Mouse (Mus musculus): ENCODE data around the gene Rdh13. TPM values are rescaled to one million over a fixed set of nuclear protein-coding genes. Genes with fewer than 3 reads are reported as not detected.
A peak's percentile ranks its signal among the peaks of the same experiment; 100 is the strongest.
"Not testable (repeated sequence)": the region's sequence is repeated elsewhere in the genome, so short reads cannot be mapped to it uniquely, and the experiment has no call there.

The Rdh13 gene
- polyA plus RNA-seq, 1 experiment from 2014 or later: 37.9 TPM

GRCm38 (mm10) chr7:4427161-4427912, 18.1 kb downstream of the Rdh13 start:
- ATAC-seq: peak; percentile 96
- peaks cover 74% of the 10 kb centered on the region for H3K36me3 ChIP-seq
- no peaks in the 10 kb centered on the region for H3K27me3 ChIP-seq
- H3K4me2 ChIP-seq (replicated peaks): no peak overlapping the region
- no peaks in the 10 kb centered on the region for H3K4me1 ChIP-seq (replicated peaks)
- no peak overlapping the region for H3K4me3 ChIP-seq (replicated peaks)
- 78% methylated on average over 7 of the region's 7 CpGs for WGBS
- no peak overlapping the region for H3K27ac ChIP-seq
- no peak overlapping the region for H3K9ac ChIP-seq (replicated peaks)
- no peaks in the 10 kb centered on the region for H3K9me3 ChIP-seq

DNA sequence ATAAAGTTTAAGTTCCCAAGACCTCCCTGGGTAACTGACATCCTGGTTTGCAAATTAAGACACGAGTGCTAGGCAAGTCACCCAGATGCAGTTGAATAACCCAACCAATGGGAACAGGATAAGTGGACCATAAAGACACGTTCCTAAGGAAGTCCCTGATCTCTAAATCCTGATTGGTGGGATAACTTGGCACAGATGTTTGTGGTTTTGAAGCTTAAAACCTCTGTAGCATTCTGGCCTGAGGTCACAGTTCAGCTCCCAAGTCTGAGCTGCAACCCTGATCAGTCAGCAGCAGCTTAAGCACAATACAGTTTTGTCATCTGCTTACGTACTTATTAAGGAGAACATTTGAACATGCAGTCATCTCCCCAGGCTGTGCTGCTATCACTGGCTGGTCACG, 25.2 kb downstream of the Rdh13 start:
- Histone ChIP-seq H3K4me1 (replicated peaks) (no peaks in the 10 kb centered on the region), H3K27ac (no peak overlapping the region), H3K4me2 (replicated peaks) (no peak overlapping the region), H3K27me3 (no peaks in the 10 kb centered on the region), H3K36me3 (peaks cover 18% of the 10 kb centered on the region), H3K4me3 (replicated peaks) (no peak overlapping the region), H3K9me3 (no peaks in the 10 kb centered on the region), H3K9ac (replicated peaks) (no peak overlapping the region)
- no peak for ATAC-seq
- WGBS: 66% methylated on average over 4 of the region's 4 CpGs

DNA sequence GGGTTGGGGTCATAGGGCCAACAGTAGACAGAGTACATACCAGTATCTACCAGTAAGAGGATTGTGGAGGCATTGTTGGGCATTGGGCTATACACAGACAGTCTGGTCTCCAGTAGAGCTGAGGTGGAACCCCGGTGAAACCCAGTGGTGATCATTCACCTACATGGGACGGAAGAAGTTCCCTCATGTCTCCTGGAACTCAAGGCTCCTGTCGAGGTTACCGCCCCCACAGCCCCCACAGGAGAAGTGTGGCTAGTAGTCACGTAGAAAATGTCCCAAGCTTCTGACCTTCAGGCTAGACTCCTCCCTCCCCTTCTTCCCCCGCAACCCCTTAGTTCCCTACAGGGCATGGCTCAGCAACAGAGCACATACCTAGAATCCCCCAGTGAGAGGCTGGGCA, 25.8 kb downstream of the Rdh13 start:
- 84% methylated on average over 6 of the region's 6 CpGs for WGBS
- no peak overlapping the region for H3K27ac ChIP-seq
- H3K4me3 ChIP-seq (replicated peaks): no peak overlapping the region
- peaks cover 13% of the 10 kb centered on the region for H3K36me3 ChIP-seq
- ATAC-seq: no peak
- H3K27me3 ChIP-seq: no peaks in the 10 kb centered on the region
- no peaks in the 10 kb centered on the region for H3K4me1 ChIP-seq (replicated peaks)
- H3K4me2 ChIP-seq (replicated peaks): no peak overlapping the region
- no peak overlapping the region for H3K9ac ChIP-seq (replicated peaks)
- H3K9me3 ChIP-seq: no peaks in the 10 kb centered on the region

GRCm38 (mm10) chr7:4412406-4412805, 33.0 kb downstream of the Rdh13 start:
- H3K27me3 ChIP-seq; H3K4me3 ChIP-seq (replicated peaks); H3K4me1 ChIP-seq (replicated peaks); H3K9ac ChIP-seq (replicated peaks); H3K4me2 ChIP-seq (replicated peaks); H3K9me3 ChIP-seq; H3K36me3 ChIP-seq; ATAC-seq; H3K27ac ChIP-seq: not testable (repeated sequence)
- WGBS: 97% methylated on average over 15 of the region's 15 CpGs

DNA sequence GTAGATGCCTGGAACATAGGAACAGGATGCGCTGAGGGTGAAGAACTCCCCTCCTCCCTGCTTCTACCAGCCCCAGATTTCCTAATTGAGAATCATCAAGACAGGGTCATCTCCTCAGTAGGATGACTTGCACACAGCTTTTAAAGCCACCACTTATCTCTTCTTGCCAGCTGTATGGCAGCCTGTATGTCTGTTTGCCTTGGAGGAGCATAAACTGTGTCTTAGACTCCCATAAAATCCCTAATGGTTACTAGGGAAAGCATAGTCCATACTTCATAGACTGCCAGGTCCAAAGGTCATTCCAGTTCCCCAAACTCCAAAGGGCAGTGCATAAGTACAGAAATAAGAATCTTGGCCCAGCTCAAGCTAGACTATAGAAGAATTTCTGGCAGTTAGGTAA, 47.7 kb downstream of the Rdh13 start, which contains the start of gene Gp6:
Gene Gp6 (minus strand): TSS at position 15 of the 400 bp plus-strand sequence.
- no peak for ATAC-seq
- WGBS: 90% methylated on average over 1 of the region's 1 CpGs

More for the DNA sequence above, 47.7 kb downstream of the Rdh13 start, which contains the start of gene Gp6:
- no peak within 1 kb of the TSS for H3K4me2 ChIP-seq (replicated peaks)
- no peaks in the 10 kb centered on the region for H3K4me1 ChIP-seq (replicated peaks)
- H3K4me3 ChIP-seq (replicated peaks): no peak within 1 kb of the TSS
- no peak within 1 kb of the TSS for H3K9ac ChIP-seq (replicated peaks)
- H3K27me3 ChIP-seq: no peaks in the 10 kb centered on the region
- H3K27ac ChIP-seq: no peak within 1 kb of the TSS
- no peaks in the 10 kb centered on the region for H3K36me3 ChIP-seq
- H3K9me3 ChIP-seq: no peaks in the 10 kb centered on the region

Small RNA genes lying within 50 kb of the gene (microRNA-seq; reads per million reads assigned to microRNA genes)
- not detected for gene Gm24605
- gene Gm24752: not detected
- not detected for gene Gm25349

Other genes starting within 250 kb of the Rdh13 start
- not detected in 2 replicates for gene Lilra5, start 207.9 kb downstream of the Rdh13 start, polyA plus RNA-seq (2015; fragmentation: Nextera tagmentation; extraction: Ambion mirVana)
- not detected in 2 replicates for gene Ncr1, start 107.9 kb downstream of the Rdh13 start, polyA plus RNA-seq (2015; fragmentation: Nextera tagmentation; extraction: Ambion mirVana)
- 0.09 TPM in 1 of 2 replicates, not detected in the other for gene Gp6, start 47.9 kb downstream of the Rdh13 start, polyA plus RNA-seq (2015; fragmentation: Nextera tagmentation; extraction: Ambion mirVana)
- 5.5 and 8.2 TPM in 2 replicates for gene Eps8l1, start 15.0 kb upstream of the Rdh13 start, polyA plus RNA-seq (2015; fragmentation: Nextera tagmentation; extraction: Ambion mirVana)
- 34.9 and 51.9 TPM in 2 replicates for gene Ppp1r12c, start 56.0 kb upstream of the Rdh13 start, polyA plus RNA-seq (2015; fragmentation: Nextera tagmentation; extraction: Ambion mirVana)
- gene Tnnt1, start 70.7 kb upstream of the Rdh13 start, polyA plus RNA-seq (2015; fragmentation: Nextera tagmentation; extraction: Ambion mirVana): 5.4 and 6.3 TPM in 2 replicates
- gene Tnni3, start 78.6 kb upstream of the Rdh13 start, polyA plus RNA-seq (2015; fragmentation: Nextera tagmentation; extraction: Ambion mirVana): 1.4 and 2.3 TPM in 2 replicates
- 1.5 and 2.3 TPM in 2 replicates for gene Dnaaf3, start 86.8 kb upstream of the Rdh13 start, polyA plus RNA-seq (2015; fragmentation: Nextera tagmentation; extraction: Ambion mirVana)
- 92.2 and 97.8 TPM in 2 replicates for gene Syt5, start 101.9 kb upstream of the Rdh13 start, polyA plus RNA-seq (2015; fragmentation: Nextera tagmentation; extraction: Ambion mirVana)
- 0.35 and 0.67 TPM in 2 replicates for gene Ptprh, start 158.4 kb upstream of the Rdh13 start, polyA plus RNA-seq (2015; fragmentation: Nextera tagmentation; extraction: Ambion mirVana)
- gene Tmem86b, start 185.8 kb upstream of the Rdh13 start, polyA plus RNA-seq (2015; fragmentation: Nextera tagmentation; extraction: Ambion mirVana): 3.8 and 3.9 TPM in 2 replicates
- 9.2 and 11.4 TPM in 2 replicates for gene Ppp6r1, start 213.4 kb upstream of the Rdh13 start, polyA plus RNA-seq (2015; fragmentation: Nextera tagmentation; extraction: Ambion mirVana)
- 122 and 123 TPM in 2 replicates for gene Hspbp1, start 239.4 kb upstream of the Rdh13 start, polyA plus RNA-seq (2015; fragmentation: Nextera tagmentation; extraction: Ambion mirVana)
- 6.8 and 7.6 TPM in 2 replicates for gene Brsk1, start 245.0 kb upstream of the Rdh13 start, polyA plus RNA-seq (2015; fragmentation: Nextera tagmentation; extraction: Ambion mirVana)

Data from midbrain, embryonic 13.5 days (tissue).